Mouse (Mus musculus) left cerebral cortex, postnatal 4 days (tissue): ENCODE measurements around the gene Fam136a. TPM values are rescaled to one million over a fixed set of nuclear protein-coding genes. Genes with fewer than 3 reads are reported as not detected.
A peak's percentile ranks its signal among the peaks of the same experiment; 100 is the strongest.

ENCODE experiments used
- DNase-seq: peaks from one replicate; pipeline ENCODE4 v3.0.0-alpha.2; 2022
- intact Hi-C: fragments of 180-260 bp; cut with DNase I; formaldehyde crosslinking; loops from one replicate; pipeline ENCODE4 v1.15.1; 2025
- total RNA-seq, 2 experiments: library from RNA; stranded (reverse); gene quantifications; 2 replicates each; pipeline ENCODE4 v1.2.3; 2021

The Fam136a gene
- total RNA-seq, 2 experiments from 2014 or later, result 45.4 to 50.4 TPM

- DNase-seq, result no peak
- intact Hi-C loops, result no loop called here
Observed at GRCm38 (mm10) chr6:86394078-86394720, 28.8 kb downstream of the Fam136a start.

- DNase-seq, result no peak
- intact Hi-C loops, result no loop called here
Observed at GRCm38 (mm10) chr6:86395021-86395420, 29.6 kb downstream of the Fam136a start.

GRCm38 (mm10) chr6:86395969-86396368 lies 30.5 kb downstream of the Fam136a start:
- intact Hi-C loops, result no loop called here
- DNase-seq, result no peak

- intact Hi-C loops, result no loop called here
Observed at GRCm38 (mm10) chr6:86396581-86397256, 31.3 kb downstream of the Fam136a start, which contains the start of gene Pcyox1. Gene Pcyox1, minus strand, starts transcription at chr6:86397154.

GRCm38 (mm10) chr6:86397257-86397980 lies 32.0 kb downstream of the Fam136a start:
- intact Hi-C loops, result no loop called here
- no peak for DNase-seq

More at GRCm38 (mm10) chr6:86396581-86397256, 31.3 kb downstream of the Fam136a start, which contains the start of gene Pcyox1:
- peak; percentile 91 for DNase-seq

- intact Hi-C loops, result no loop called here
- DNase-seq, result no peak
Observed at GRCm38 (mm10) chr6:86398986-86399385, 33.5 kb downstream of the Fam136a start.

GRCm38 (mm10) chr6:86399995-86400394 lies 34.5 kb downstream of the Fam136a start:
- intact Hi-C loops, result no loop called here

GRCm38 (mm10) chr6:86400972-86401371 lies 35.5 kb downstream of the Fam136a start:
- DNase-seq, result peak; percentile 52
- intact Hi-C loops, result no loop called here

More at GRCm38 (mm10) chr6:86399995-86400394, 34.5 kb downstream of the Fam136a start:
- DNase-seq, result no peak

- no peak for DNase-seq
- intact Hi-C loops, result no loop called here
Observed at GRCm38 (mm10) chr6:86402681-86403607, 37.5 kb downstream of the Fam136a start.

GRCm38 (mm10) chr6:86403728-86404099 lies 38.3 kb downstream of the Fam136a start:
- peak; percentile 86 for DNase-seq
- intact Hi-C loops, result no loop called here

GRCm38 (mm10) chr6:86404100-86404861 lies 38.8 kb downstream of the Fam136a start, which contains the start of gene Tia1:
Gene Tia1, plus strand, starts transcription at chr6:86404219.
- peak; percentile 99 for DNase-seq
- intact Hi-C loops, result no loop called here

GRCm38 (mm10) chr6:86404996-86405395 lies 39.5 kb downstream of the Fam136a start:
- no peak for DNase-seq
- intact Hi-C loops, result no loop called here

- intact Hi-C loops, result no loop called here
- no peak for DNase-seq
Observed at GRCm38 (mm10) chr6:86406306-86406705, 40.9 kb downstream of the Fam136a start.

- DNase-seq, result no peak
- intact Hi-C loops, result no loop called here
Observed at GRCm38 (mm10) chr6:86418711-86419110, 53.3 kb downstream of the Fam136a start.

GRCm38 (mm10) chr6:86419239-86419638 lies 53.8 kb downstream of the Fam136a start:
- no peak for DNase-seq
- intact Hi-C loops, result no loop called here

Other genes with a start within 250 kb of the Fam136a start
- 10 to 100 TPM; 28.6 TPM for gene Tgfa, start 170.4 kb upstream of the Fam136a start, total RNA-seq
- 100 to 1,000 TPM; 120 to 152 TPM for gene Snrpg, start 5.7 kb downstream of the Fam136a start, total RNA-seq
- gene Pcyox1, start 31.5 kb downstream of the Fam136a start, total RNA-seq, result 100 to 1,000 TPM; 105 to 113 TPM
- 100 to 1,000 TPM; 192 TPM for gene Tia1, start 38.6 kb downstream of the Fam136a start, total RNA-seq
- gene Gm44790, start 61.0 kb downstream of the Fam136a start, total RNA-seq, result not detected
- gene C87436, start 72.7 kb downstream of the Fam136a start, total RNA-seq, result 10 to 100 TPM; 16.2 to 17.6 TPM
- 100 to 1,000 TPM; 206 to 208 TPM for gene Pcbp1, start 160.7 kb downstream of the Fam136a start, total RNA-seq